11 mouse cellular contexts compared by ENCODE assay signal in the genomic region with DNA sequence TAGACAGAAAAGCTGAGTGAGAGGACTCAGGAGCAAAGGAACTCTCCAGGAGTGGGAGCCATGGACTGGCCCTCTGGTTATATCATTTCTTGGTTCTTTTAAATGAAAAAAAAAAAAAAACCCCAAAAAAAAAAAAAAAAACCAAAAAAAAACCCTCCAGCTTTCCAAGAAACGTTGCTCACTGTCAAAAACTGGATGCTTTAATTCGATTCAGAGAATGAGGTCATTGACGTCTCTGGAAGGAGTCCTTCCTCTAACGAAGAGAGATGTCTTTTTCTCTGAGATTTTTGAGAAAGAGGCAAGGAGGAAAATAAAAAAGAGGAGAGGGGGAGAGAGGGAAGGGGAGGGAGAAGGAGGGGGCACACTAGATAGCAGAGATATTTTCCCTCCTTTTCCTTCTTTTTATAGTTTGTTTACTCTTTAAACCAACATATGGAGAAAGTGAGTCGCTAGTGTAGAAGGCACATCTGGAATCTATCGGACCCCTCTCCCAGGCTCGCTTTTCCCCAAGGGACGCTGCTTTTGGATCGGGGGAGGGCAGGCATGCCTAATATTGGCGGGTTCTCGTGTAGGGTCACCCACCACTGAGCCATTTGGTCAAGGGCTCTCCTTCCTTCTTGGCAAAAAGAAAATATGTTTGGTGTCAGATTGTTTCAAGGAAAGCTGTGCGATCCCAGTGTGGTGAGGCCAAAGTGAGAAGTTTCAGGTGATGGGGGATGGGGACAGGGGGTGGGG. TPM values are rescaled to one million over a fixed set of nuclear protein-coding genes. Genes with fewer than 3 reads are reported as not detected.
A peak's percentile ranks its signal among the peaks of the same experiment; 100 is the strongest.
DNase-seq lines count a peak whose midpoint lies in the region; ATAC-seq lines count a peak whose summit lies in the region.
"Had no signal": no experiment of that assay in that cellular context is flagged by ENCODE, and none has a peak within 500 bp of the region (broad histone marks: within the 10 kb centered on the region; RNA-seq: fewer than 3 reads in every experiment).

No protein-coding gene starts in this region.

- peak; percentile 91 for DNase-seq in heart, adult 11 months
- DNase-seq in heart, postnatal 10 days = no peak
- DNase-seq in lung, postnatal 10 days = no peak
- no peak for DNase-seq in hindbrain, embryonic 14.5 days (ENCODE audit: low spot score)
- no peak for DNase-seq in adrenal gland, adult (ENCODE audit: inconsistent age in 2 of 2, low spot score in 1 of 2)
- no peak for DNase-seq in midbrain, embryonic 14.5 days
- DNase-seq: cerebellum, adult 18-20 months; layer of hippocampus, adult 9-11 months; lung, postnatal 36 days had no signal

- 0 out of 2 replicates have a peak, but pooled peaks cover 3% of the 10 kb centered on the region for H3K9me3 ChIP-seq in lung, embryonic 16.5 days (ENCODE audit: control insufficient read depth, low read length)
- no peaks in the 10 kb centered on the region for H3K9me3 ChIP-seq in hindbrain, embryonic 14.5 days (ENCODE audit: control insufficient read depth, low read length)
- H3K9me3 ChIP-seq in stomach, embryonic 16.5 days (replicated peaks; ENCODE audit: control insufficient read depth, low read length) = 0 out of 2 replicates have a peak, but pooled peaks cover 5% of the 10 kb centered on the region
- 0 out of 2 replicates have a peak, but pooled peaks cover 5% of the 10 kb centered on the region for H3K9me3 ChIP-seq in midbrain, embryonic 14.5 days (ENCODE audit: control insufficient read depth, low read length)

- intact Hi-C loops in heart, postnatal 10 days (cut with DNase I) = loop anchor here (5.0 kb wide), 1 partner anchor 115 kb away; no protein-coding TSS in a partner anchor

- peak overlapping the region; percentile 81 for H3K9ac ChIP-seq in lung, embryonic 16.5 days (ENCODE audit: low read length)
- no peak overlapping the region for H3K9ac ChIP-seq in hindbrain, embryonic 14.5 days
- H3K9ac ChIP-seq in stomach, embryonic 16.5 days (ENCODE audit: low read length) = peak overlapping the region; percentile 53
- no peak overlapping the region for H3K9ac ChIP-seq in midbrain, embryonic 14.5 days (replicated peaks; ENCODE audit: low read length)

- 29% methylated on average over 12 of the region's 12 CpGs for WGBS in lung, embryonic 16.5 days
- WGBS in hindbrain, embryonic 14.5 days = 56% methylated on average over 12 of the region's 12 CpGs
- 29% methylated on average over 12 of the region's 12 CpGs for WGBS in stomach, embryonic 16.5 days
- WGBS in midbrain, embryonic 14.5 days = 76% methylated on average over 12 of the region's 12 CpGs

- H3K4me1 ChIP-seq in lung, embryonic 16.5 days (replicated peaks; ENCODE audit: control insufficient read depth, insufficient read depth, low read length) = peaks cover 26% of the 10 kb centered on the region
- peaks cover 11% of the 10 kb centered on the region; the same call in 1 of the 2 replicates for H3K4me1 ChIP-seq in hindbrain, embryonic 14.5 days (replicated peaks; ENCODE audit: control insufficient read depth, insufficient read depth, low read length)
- H3K4me1 ChIP-seq in stomach, embryonic 16.5 days (ENCODE audit: control insufficient read depth, insufficient read depth, low read length) = peaks cover 12% of the 10 kb centered on the region
- H3K4me1 ChIP-seq in midbrain, embryonic 14.5 days (ENCODE audit: control insufficient read depth, insufficient read depth, low read length) = peaks cover 14% of the 10 kb centered on the region; the same call in 1 of the 2 replicates

- peaks cover 9% of the 10 kb centered on the region for H3K36me3 ChIP-seq in lung, embryonic 16.5 days (ENCODE audit: control insufficient read depth, insufficient read depth, low read length)
- H3K36me3 ChIP-seq in hindbrain, embryonic 14.5 days (replicated peaks; ENCODE audit: control insufficient read depth, insufficient read depth) = no peaks in the 10 kb centered on the region
- H3K36me3 ChIP-seq in stomach, embryonic 16.5 days (ENCODE audit: control insufficient read depth, insufficient read depth, low read length) = peaks cover 4% of the 10 kb centered on the region; the same call in 1 of the 2 replicates
- no peaks in the 10 kb centered on the region for H3K36me3 ChIP-seq in midbrain, embryonic 14.5 days (ENCODE audit: control insufficient read depth, insufficient read depth, low read length)

- no peaks in the 10 kb centered on the region for H3K27me3 ChIP-seq in lung, embryonic 16.5 days (ENCODE audit: control insufficient read depth, insufficient read depth, low read depth, low read length)
- peaks cover 12% of the 10 kb centered on the region; the same call in 1 of the 2 replicates for H3K27me3 ChIP-seq in hindbrain, embryonic 14.5 days (ENCODE audit: control insufficient read depth, insufficient read depth, low read length)
- no peaks in the 10 kb centered on the region for H3K27me3 ChIP-seq in stomach, embryonic 16.5 days (ENCODE audit: control insufficient read depth, insufficient read depth, low read length)
- H3K27me3 ChIP-seq in midbrain, embryonic 14.5 days (ENCODE audit: control insufficient read depth, insufficient read depth, low read length) = peaks cover 11% of the 10 kb centered on the region

- H3K4me3 ChIP-seq in lung, embryonic 16.5 days (ENCODE audit: low read length) = peak overlapping the region; percentile 70
- no peak overlapping the region for H3K4me3 ChIP-seq in hindbrain, embryonic 14.5 days (replicated peaks; ENCODE audit: low read length)
- H3K4me3 ChIP-seq in stomach, embryonic 16.5 days (replicated peaks; ENCODE audit: low read length) = peak overlapping the region; percentile 57
- H3K4me3 ChIP-seq in midbrain, embryonic 14.5 days (replicated peaks; ENCODE audit: low read depth, low read length) = no peak overlapping the region

- H3K27ac ChIP-seq in lung, embryonic 16.5 days (ENCODE audit: low read length) = peak overlapping the region; percentile 81
- H3K27ac ChIP-seq in hindbrain, embryonic 14.5 days = no peak overlapping the region
- peak overlapping the region; percentile 66; the same call in 1 of the 2 replicates for H3K27ac ChIP-seq in stomach, embryonic 16.5 days (ENCODE audit: low read length)
- H3K27ac ChIP-seq in midbrain, embryonic 14.5 days (replicated peaks; ENCODE audit: low read depth, low read length) = no peak overlapping the region

- ATAC-seq in lung, embryonic 16.5 days (ENCODE audit: low read depth) = no peak
- no peak for ATAC-seq in hindbrain, embryonic 14.5 days (ENCODE audit: low FRiP score)
- ATAC-seq in stomach, embryonic 16.5 days (ENCODE audit: insufficient read depth, low FRiP score) = no peak
- ATAC-seq in midbrain, embryonic 14.5 days (ENCODE audit: low FRiP score, low TSS enrichment) = no peak

- H3K4me2 ChIP-seq in lung, embryonic 16.5 days (ENCODE audit: low read depth, low read length) = peak overlapping the region; percentile 68
- H3K4me2 ChIP-seq in hindbrain, embryonic 14.5 days (replicated peaks) = peak overlapping the region; percentile 27; the same call in 1 of the 2 replicates
- H3K4me2 ChIP-seq in stomach, embryonic 16.5 days (ENCODE audit: low read depth, low read length) = peak overlapping the region; percentile 59
- H3K4me2 ChIP-seq in midbrain, embryonic 14.5 days (ENCODE audit: low read length) = no peak overlapping the region

RNA-seq across cellular contexts. Expression of a gene that starts 3.4 kb away (rescaled TPM):
- 10 to 100 TPM; 25.6 to 31.5 TPM for total RNA-seq in heart, postnatal 10 days (2021)
- polyA plus RNA-seq in lung, embryonic 16.5 days (2015; fragmentation: Nextera tagmentation; extraction: Ambion mirVana) = 109 and 117 TPM in 2 replicates
- polyA plus RNA-seq in hindbrain, embryonic 14.5 days (2014; fragmentation: Nextera tagmentation; extraction: Ambion mirVana) = 14.4 and 14.6 TPM in 2 replicates
- 36.8 and 37.0 TPM in 2 replicates for polyA plus RNA-seq in stomach, embryonic 16.5 days (2015; fragmentation: Nextera tagmentation; extraction: Ambion mirVana)
- polyA plus RNA-seq in midbrain, embryonic 14.5 days (2014; fragmentation: Nextera tagmentation; extraction: Ambion mirVana) = 6.1 and 12.8 TPM in 2 replicates

Comparison
In these comparisons a context has a peak if more than half of its experiments do, and no peak if none do; other contexts are left out.
1. H3K27ac ChIP-seq: peak in lung, embryonic 16.5 days (single experiment) and stomach, embryonic 16.5 days (single experiment); none in hindbrain, embryonic 14.5 days (single experiment) and midbrain, embryonic 14.5 days (single experiment).
2. H3K4me3 ChIP-seq: peak in lung, embryonic 16.5 days (single experiment) and stomach, embryonic 16.5 days (single experiment); none in hindbrain, embryonic 14.5 days (single experiment) and midbrain, embryonic 14.5 days (single experiment).
3. H3K9ac ChIP-seq: peak in lung, embryonic 16.5 days (single experiment) and stomach, embryonic 16.5 days (single experiment); none in hindbrain, embryonic 14.5 days (single experiment) and midbrain, embryonic 14.5 days (single experiment).